Mouse (Mus musculus) erythroid progenitor cell, adult 5-6 weeks (primary cell): ENCODE results near the gene Pcif1. TPM values are rescaled to one million over a fixed set of nuclear protein-coding genes. Genes with fewer than 3 reads are reported as not detected.

Source experiments
- total RNA-seq, 2 experiments: library from RNA; stranded (forward) in 1 of 2; stranded (reverse) in 1 of 2; fragments of 150-400 nt in 1 of 2; fragments of 186-747, 209-891 nt in 1 of 2; gene quantifications; 2 replicates each; pipeline versions ENCODE4 v1.2.3 to v1.2.4; 2015 to 2017; ENCODE audit warnings: low replicate concordance in 2 of 2

Pcif1 gene
- total RNA-seq, 2 experiments from 2014 or later, result 36.3 to 71.3 TPM

Other genes starting within 250 kb of the Pcif1 start
- gene Wfdc16, start 240.5 kb upstream of the Pcif1 start, total RNA-seq (2015; ENCODE audit: low replicate concordance), result not detected in 2 replicates
- gene Wfdc16, start 240.5 kb upstream of the Pcif1 start, total RNA-seq (2017; ENCODE audit: low replicate concordance), result not detected in 2 replicates
- gene Wfdc10, start 223.3 kb upstream of the Pcif1 start, total RNA-seq (2015; ENCODE audit: low replicate concordance), result not detected in 2 replicates
- gene Wfdc10, start 223.3 kb upstream of the Pcif1 start, total RNA-seq (2017; ENCODE audit: low replicate concordance), result not detected in 2 replicates
- gene Wfdc9, start 222.7 kb upstream of the Pcif1 start, total RNA-seq (2015; ENCODE audit: low replicate concordance), result not detected in 2 replicates
- not detected in 2 replicates for gene Wfdc9, start 222.7 kb upstream of the Pcif1 start, total RNA-seq (2017; ENCODE audit: low replicate concordance)
- not detected in 2 replicates for gene Wfdc11, start 205.2 kb upstream of the Pcif1 start, total RNA-seq (2015; ENCODE audit: low replicate concordance)
- gene Wfdc11, start 205.2 kb upstream of the Pcif1 start, total RNA-seq (2017; ENCODE audit: low replicate concordance), result not detected in 2 replicates
- gene Wfdc13, start 194.2 kb upstream of the Pcif1 start, total RNA-seq (2015; ENCODE audit: low replicate concordance), result not detected in 2 replicates
- not detected in 2 replicates for gene Wfdc13, start 194.2 kb upstream of the Pcif1 start, total RNA-seq (2017; ENCODE audit: low replicate concordance)
- not detected in 2 replicates for gene Spint4, start 180.8 kb upstream of the Pcif1 start, total RNA-seq (2015; ENCODE audit: low replicate concordance)
- gene Spint4, start 180.8 kb upstream of the Pcif1 start, total RNA-seq (2017; ENCODE audit: low replicate concordance), result not detected in 2 replicates
- not detected in 2 replicates for gene Spint5, start 164.0 kb upstream of the Pcif1 start, total RNA-seq (2015; ENCODE audit: low replicate concordance)
- not detected in 2 replicates for gene Spint5, start 164.0 kb upstream of the Pcif1 start, total RNA-seq (2017; ENCODE audit: low replicate concordance)
- gene Wfdc3, start 133.4 kb upstream of the Pcif1 start, total RNA-seq (2015; ENCODE audit: low replicate concordance), result 4.2 and 6.1 TPM in 2 replicates
- 2.3 and 2.8 TPM in 2 replicates for gene Wfdc3, start 133.4 kb upstream of the Pcif1 start, total RNA-seq (2017; ENCODE audit: low replicate concordance)
- gene Dnttip1, start 133.3 kb upstream of the Pcif1 start, total RNA-seq (2015; ENCODE audit: low replicate concordance), result 64.6 and 69.2 TPM in 2 replicates
- gene Dnttip1, start 133.3 kb upstream of the Pcif1 start, total RNA-seq (2017; ENCODE audit: low replicate concordance), result 44.0 and 58.0 TPM in 2 replicates
- gene Ube2c, start 109.4 kb upstream of the Pcif1 start, total RNA-seq (2015; ENCODE audit: low replicate concordance), result 1,168 and 1,264 TPM in 2 replicates
- 649 and 1,020 TPM in 2 replicates for gene Ube2c, start 109.4 kb upstream of the Pcif1 start, total RNA-seq (2017; ENCODE audit: low replicate concordance)
- gene Tnnc2, start 99.3 kb upstream of the Pcif1 start, total RNA-seq (2015; ENCODE audit: low replicate concordance), result not detected in 2 replicates
- not detected in 2 replicates for gene Tnnc2, start 99.3 kb upstream of the Pcif1 start, total RNA-seq (2017; ENCODE audit: low replicate concordance)
- not detected in 2 replicates for gene Snx21, start 93.5 kb upstream of the Pcif1 start, total RNA-seq (2015; ENCODE audit: low replicate concordance)
- 0.13 TPM in 1 of 2 replicates, not detected in the other for gene Snx21, start 93.5 kb upstream of the Pcif1 start, total RNA-seq (2017; ENCODE audit: low replicate concordance)
- gene Acot8, start 74.4 kb upstream of the Pcif1 start, total RNA-seq (2015; ENCODE audit: low replicate concordance), result 23.8 and 30.6 TPM in 2 replicates
- gene Acot8, start 74.4 kb upstream of the Pcif1 start, total RNA-seq (2017; ENCODE audit: low replicate concordance), result 33.6 and 58.4 TPM in 2 replicates
- gene Zswim3, start 74.2 kb upstream of the Pcif1 start, total RNA-seq (2015; ENCODE audit: low replicate concordance), result 2.5 and 7.2 TPM in 2 replicates
- 1.3 and 2.3 TPM in 2 replicates for gene Zswim3, start 74.2 kb upstream of the Pcif1 start, total RNA-seq (2017; ENCODE audit: low replicate concordance)
- 1.1 and 5.4 TPM in 2 replicates for gene Zswim1, start 56.6 kb upstream of the Pcif1 start, total RNA-seq (2015; ENCODE audit: low replicate concordance)
- gene Zswim1, start 56.6 kb upstream of the Pcif1 start, total RNA-seq (2017; ENCODE audit: low replicate concordance), result 0.30 TPM in 1 of 2 replicates, not detected in the other
- not detected in 2 replicates for gene Spata25, start 50.8 kb upstream of the Pcif1 start, total RNA-seq (2015; ENCODE audit: low replicate concordance)
- gene Spata25, start 50.8 kb upstream of the Pcif1 start, total RNA-seq (2017; ENCODE audit: low replicate concordance), result not detected in 2 replicates
- gene Ctsa, start 46.4 kb upstream of the Pcif1 start, total RNA-seq (2015; ENCODE audit: low replicate concordance), result 34.0 and 35.3 TPM in 2 replicates
- gene Ctsa, start 46.4 kb upstream of the Pcif1 start, total RNA-seq (2017; ENCODE audit: low replicate concordance), result 38.9 and 43.0 TPM in 2 replicates
- not detected in 2 replicates for gene Neurl2, start 45.8 kb upstream of the Pcif1 start, total RNA-seq (2015; ENCODE audit: low replicate concordance)
- 1.2 TPM in 1 of 2 replicates, not detected in the other for gene Neurl2, start 45.8 kb upstream of the Pcif1 start, total RNA-seq (2017; ENCODE audit: low replicate concordance)
- 1.3 and 5.0 TPM in 2 replicates for gene Pltp, start 21.6 kb upstream of the Pcif1 start, total RNA-seq (2015; ENCODE audit: low replicate concordance)
- gene Pltp, start 21.6 kb upstream of the Pcif1 start, total RNA-seq (2017; ENCODE audit: low replicate concordance), result 0.23 TPM in 1 of 2 replicates, not detected in the other
- gene Zfp335, start 32.5 kb downstream of the Pcif1 start, total RNA-seq (2015; ENCODE audit: low replicate concordance), result 25.2 and 25.6 TPM in 2 replicates
- 14.9 and 16.3 TPM in 2 replicates for gene Zfp335, start 32.5 kb downstream of the Pcif1 start, total RNA-seq (2017; ENCODE audit: low replicate concordance)
- gene Mmp9, start 61.5 kb downstream of the Pcif1 start, total RNA-seq (2015; ENCODE audit: low replicate concordance), result 41.1 and 44.7 TPM in 2 replicates
- gene Mmp9, start 61.5 kb downstream of the Pcif1 start, total RNA-seq (2017; ENCODE audit: low replicate concordance), result 21.5 and 25.3 TPM in 2 replicates
- not detected in 2 replicates for gene Slc12a5, start 81.5 kb downstream of the Pcif1 start, total RNA-seq (2015; ENCODE audit: low replicate concordance)
- not detected in 2 replicates for gene Slc12a5, start 81.5 kb downstream of the Pcif1 start, total RNA-seq (2017; ENCODE audit: low replicate concordance)
- gene Ncoa5, start 155.6 kb downstream of the Pcif1 start, total RNA-seq (2015; ENCODE audit: low replicate concordance), result 8.4 and 9.0 TPM in 2 replicates
- 13.5 and 20.0 TPM in 2 replicates for gene Ncoa5, start 155.6 kb downstream of the Pcif1 start, total RNA-seq (2017; ENCODE audit: low replicate concordance)
- 5.0 TPM in 1 of 2 replicates, not detected in the other for gene Cd40, start 176.3 kb downstream of the Pcif1 start, total RNA-seq (2015; ENCODE audit: low replicate concordance)
- 0.08 and 3.6 TPM in 2 replicates for gene Cd40, start 176.3 kb downstream of the Pcif1 start, total RNA-seq (2017; ENCODE audit: low replicate concordance)
- gene 1700025C18Rik, start 211.4 kb downstream of the Pcif1 start, total RNA-seq (2015; ENCODE audit: low replicate concordance), result not detected in 2 replicates
- not detected in 2 replicates for gene 1700025C18Rik, start 211.4 kb downstream of the Pcif1 start, total RNA-seq (2017; ENCODE audit: low replicate concordance)